22 mouse cellular contexts compared by ENCODE assay signal in genomic region chr1:190365126-190365525, GRCm38 (mm10).
A peak's percentile ranks its signal among the peaks of the same experiment; 100 is the strongest.
DNase-seq lines count a peak whose midpoint lies in the region; ATAC-seq lines count a peak whose summit lies in the region.
"Had no signal": no experiment of that assay in that cellular context is flagged by ENCODE, and none has a peak within 500 bp of the region (broad histone marks: within the 10 kb centered on the region; RNA-seq: fewer than 3 reads in every experiment).

No protein-coding gene starts in this region.

- H3K9me3 ChIP-seq in heart, embryonic 12.5 days (replicated peaks), result no peaks in the 10 kb centered on the region
- H3K9me3 ChIP-seq in kidney, embryonic 14.5 days (ENCODE audit: control insufficient read depth, low read length), result no peaks in the 10 kb centered on the region
- H3K9me3 ChIP-seq in neural tube, embryonic 15.5 days (replicated peaks), result no peaks in the 10 kb centered on the region
- H3K9me3 ChIP-seq: embryonic facial prominence, embryonic 15.5 days; limb, embryonic 10.5 days; liver, embryonic 15.5 days; lung, embryonic 15.5 days had no signal

- H3K27me3 ChIP-seq in heart, embryonic 12.5 days (replicated peaks), result 0 out of 2 replicates have a peak, but pooled peaks cover 3% of the 10 kb centered on the region
- H3K27me3 ChIP-seq in kidney, embryonic 14.5 days (ENCODE audit: control insufficient read depth, insufficient read depth, low read length), result no peaks in the 10 kb centered on the region
- no peaks in the 10 kb centered on the region for H3K27me3 ChIP-seq in neural tube, embryonic 15.5 days (replicated peaks)
- H3K27me3 ChIP-seq: embryonic facial prominence, embryonic 15.5 days; liver, embryonic 15.5 days; lung, embryonic 15.5 days; megakaryocyte, embryonic 14.5 days had no signal

- H3K4me3 ChIP-seq in heart, embryonic 12.5 days, result no peak overlapping the region
- no peak overlapping the region for H3K4me3 ChIP-seq in kidney, embryonic 14.5 days (ENCODE audit: low read length)
- no peak overlapping the region for H3K4me3 ChIP-seq in neural tube, embryonic 15.5 days (replicated peaks)
- H3K4me3 ChIP-seq: embryonic facial prominence, embryonic 15.5 days; gastrocnemius, adult 2 months; limb, embryonic 10.5 days; liver, embryonic 15.5 days; lung, embryonic 15.5 days; megakaryocyte, embryonic 14.5 days had no signal

- no peak overlapping the region for H3K4me2 ChIP-seq in heart, embryonic 12.5 days
- no peak overlapping the region for H3K4me2 ChIP-seq in kidney, embryonic 14.5 days (replicated peaks; ENCODE audit: low read depth, low read length)
- H3K4me2 ChIP-seq in neural tube, embryonic 15.5 days, result no peak overlapping the region
- H3K4me2 ChIP-seq: embryonic facial prominence, embryonic 15.5 days; liver, embryonic 15.5 days; lung, embryonic 15.5 days had no signal

- H3K4me1 ChIP-seq in heart, embryonic 12.5 days (replicated peaks), result no peaks in the 10 kb centered on the region
- H3K4me1 ChIP-seq in kidney, embryonic 14.5 days (ENCODE audit: control insufficient read depth, insufficient read depth, low read length), result no peaks in the 10 kb centered on the region
- H3K4me1 ChIP-seq in neural tube, embryonic 15.5 days, result no peaks in the 10 kb centered on the region
- H3K4me1 ChIP-seq: embryonic facial prominence, embryonic 15.5 days; limb, embryonic 10.5 days; liver, embryonic 15.5 days; lung, embryonic 15.5 days; megakaryocyte, embryonic 14.5 days had no signal

- H3K36me3 ChIP-seq in heart, embryonic 12.5 days, result no peaks in the 10 kb centered on the region
- no peaks in the 10 kb centered on the region for H3K36me3 ChIP-seq in kidney, embryonic 14.5 days (ENCODE audit: control insufficient read depth, insufficient read depth, low read length)
- H3K36me3 ChIP-seq in neural tube, embryonic 15.5 days, result no peaks in the 10 kb centered on the region
- H3K36me3 ChIP-seq: embryonic facial prominence, embryonic 15.5 days; limb, embryonic 10.5 days; liver, embryonic 15.5 days; lung, embryonic 15.5 days had no signal

- peak; percentile 20 to 62 for DNase-seq in adrenal gland, adult (ENCODE audit: inconsistent age in 2 of 2, low spot score in 1 of 2)
- no peak for DNase-seq in adrenal gland, adult 18-20 months (ENCODE audit: low spot score in 2 of 2)
- DNase-seq in heart, adult 18-20 months, result peak; percentile 49 to 75
- peak; percentile 28 for DNase-seq in kidney, adult 9 months
- DNase-seq in heart, postnatal 14 days, result peak; percentile 26 to 40
- DNase-seq: cerebellum, adult 2 months; gastrocnemius, adult 2 months; layer of hippocampus, adult 9-11 months; liver; lung, postnatal 36 days; midbrain, embryonic 14.5 days had no signal

- intact Hi-C loops in heart, postnatal 14 days (cut with DNase I), result no loop called here

- WGBS in heart, embryonic 12.5 days, result 85% methylated on average over 11 of the region's 11 CpGs
- 91% methylated on average over 11 of the region's 11 CpGs for WGBS in kidney, embryonic 14.5 days
- 93% methylated on average over 11 of the region's 11 CpGs for WGBS in neural tube, embryonic 15.5 days

- no peak overlapping the region for H3K9ac ChIP-seq in heart, embryonic 12.5 days
- no peak overlapping the region for H3K9ac ChIP-seq in kidney, embryonic 14.5 days (ENCODE audit: low read depth, low read length)
- no peak overlapping the region for H3K9ac ChIP-seq in neural tube, embryonic 15.5 days (replicated peaks)
- H3K9ac ChIP-seq: embryonic facial prominence, embryonic 15.5 days; liver, embryonic 15.5 days; lung, embryonic 15.5 days had no signal

- no peak for ATAC-seq in heart, embryonic 12.5 days (ENCODE audit: insufficient number of reproducible peaks, low FRiP score)
- no peak for ATAC-seq in kidney, embryonic 14.5 days (ENCODE audit: low FRiP score, low TSS enrichment)
- ATAC-seq in neural tube, embryonic 15.5 days (ENCODE audit: low FRiP score), result no peak
- ATAC-seq: forebrain, embryonic 14.5 days; hindbrain, postnatal 0 days; intestine, embryonic 16.5 days had no signal

- no peak overlapping the region for H3K27ac ChIP-seq in heart, embryonic 12.5 days (ENCODE audit: poor library complexity, severe bottlenecking)
- no peak overlapping the region for H3K27ac ChIP-seq in kidney, embryonic 14.5 days (ENCODE audit: low read depth, low read length)
- H3K27ac ChIP-seq in neural tube, embryonic 15.5 days (replicated peaks), result no peak overlapping the region
- H3K27ac ChIP-seq: embryonic facial prominence, embryonic 15.5 days; gastrocnemius, adult 2 months; hindbrain, postnatal 0 days; limb, embryonic 10.5 days; liver, embryonic 15.5 days; lung, embryonic 15.5 days had no signal

Comparison
In these comparisons a context has a peak if more than half of its experiments do, and no peak if none do; other contexts are left out.
1. DNase-seq: peak in adrenal gland, adult (2 of 2), heart, adult 18-20 months (2 of 2), kidney, adult 9 months (single experiment) and heart, postnatal 14 days (2 of 2); none in adrenal gland, adult 18-20 months (0 of 2).